Mouse (Mus musculus) hindlimb bud, embryonic 11.5 days (tissue): ENCODE measurements around the gene Mbl1.

Experiments
- DNase-seq: peaks from one replicate; pipeline ENCODE4 v3.0.0-alpha.2; 2012; ENCODE audit warnings: low read depth, low spot score; ENCODE audit errors: extremely low spot score

Gene Mbl1

DNA sequence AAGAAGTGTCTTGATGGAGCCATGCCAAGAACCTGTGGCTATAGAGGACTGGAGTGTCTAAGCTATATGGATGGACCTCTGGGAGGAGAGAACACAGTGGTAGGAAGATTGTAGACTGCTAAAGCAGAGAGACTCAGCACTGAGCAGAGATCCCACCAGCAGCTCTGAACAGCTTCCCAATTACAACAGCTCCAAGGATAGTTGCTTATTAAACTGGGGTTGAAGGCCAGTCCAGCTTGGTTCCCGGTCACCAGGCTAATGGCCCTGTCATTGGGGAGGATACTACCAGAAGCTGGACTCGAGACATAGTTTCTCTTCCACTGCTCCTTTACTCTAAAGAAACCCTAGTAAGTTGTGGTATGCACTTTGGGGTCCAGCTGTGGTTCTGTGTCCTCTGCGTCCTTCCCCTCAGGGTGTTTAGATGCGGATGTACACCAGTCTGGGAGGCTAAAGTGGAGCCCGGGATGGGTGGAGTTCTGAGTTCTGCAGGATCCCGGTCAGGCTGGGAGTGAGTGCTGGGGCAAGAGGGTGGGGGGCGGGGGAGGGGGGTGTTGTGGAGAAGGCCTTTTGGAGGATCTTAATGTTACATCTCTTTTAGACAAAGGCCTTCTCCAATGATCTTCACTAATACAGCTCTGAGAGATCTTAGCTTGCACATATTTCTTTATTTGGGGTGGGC, at the start of gene Mbl1:
Gene Mbl1 (plus strand): TSS at position 239 of the 679 bp plus-strand sequence.
- no peak for DNase-seq

DNA sequence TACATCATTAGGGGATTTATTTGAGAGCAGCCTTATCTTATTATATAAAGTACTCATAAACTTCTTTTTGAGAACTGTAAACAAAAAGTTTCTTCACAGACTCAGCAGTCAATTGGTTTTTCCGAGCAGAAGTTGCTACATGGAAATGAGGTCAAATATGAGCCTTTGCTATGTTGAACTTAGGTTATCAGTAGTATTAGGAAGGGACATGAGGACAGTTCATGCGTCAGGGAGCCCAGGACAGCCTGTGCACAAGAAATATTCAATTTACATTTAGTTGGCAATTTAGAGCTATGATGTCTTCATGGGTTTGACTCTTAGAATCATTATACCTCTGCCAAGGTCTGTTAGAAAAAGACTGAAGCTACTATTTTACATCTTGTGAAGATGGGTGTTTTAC, 49.0 kb upstream of the Mbl1 start:
- DNase-seq, result no peak

DNA sequence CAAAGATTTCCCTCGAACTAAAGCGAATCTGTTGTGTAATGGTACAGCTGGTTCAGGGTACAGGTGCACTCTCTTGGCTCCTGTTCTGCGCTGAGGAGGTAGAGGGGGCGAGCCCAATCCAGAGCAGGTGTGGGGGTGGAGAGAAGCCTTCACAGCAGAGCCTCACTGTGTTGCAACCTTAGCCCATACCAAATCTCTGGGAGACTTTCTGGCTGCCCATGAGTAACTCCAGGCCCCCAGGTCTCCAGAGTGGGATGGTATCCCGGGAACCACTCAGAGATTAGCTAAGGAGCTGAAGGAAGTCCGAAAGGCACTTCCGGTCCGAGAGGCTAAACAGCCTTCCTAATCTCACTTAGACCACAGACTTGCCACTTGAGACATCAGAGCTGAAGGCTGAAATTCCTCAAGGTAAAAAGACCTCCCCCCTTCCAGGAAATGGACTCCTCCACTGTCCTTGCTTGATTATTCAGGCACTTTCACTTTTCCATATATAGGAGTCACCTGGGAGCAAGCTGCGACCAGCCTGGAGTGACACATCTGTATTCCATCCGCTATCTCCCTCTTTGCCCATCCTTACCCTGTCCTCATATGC, 46.3 kb upstream of the Mbl1 start, which contains the start of gene Mat1a:
Gene Mat1a (plus strand): TSS at position 183 of the 592 bp plus-strand sequence.
- DNase-seq, result no peak

DNA sequence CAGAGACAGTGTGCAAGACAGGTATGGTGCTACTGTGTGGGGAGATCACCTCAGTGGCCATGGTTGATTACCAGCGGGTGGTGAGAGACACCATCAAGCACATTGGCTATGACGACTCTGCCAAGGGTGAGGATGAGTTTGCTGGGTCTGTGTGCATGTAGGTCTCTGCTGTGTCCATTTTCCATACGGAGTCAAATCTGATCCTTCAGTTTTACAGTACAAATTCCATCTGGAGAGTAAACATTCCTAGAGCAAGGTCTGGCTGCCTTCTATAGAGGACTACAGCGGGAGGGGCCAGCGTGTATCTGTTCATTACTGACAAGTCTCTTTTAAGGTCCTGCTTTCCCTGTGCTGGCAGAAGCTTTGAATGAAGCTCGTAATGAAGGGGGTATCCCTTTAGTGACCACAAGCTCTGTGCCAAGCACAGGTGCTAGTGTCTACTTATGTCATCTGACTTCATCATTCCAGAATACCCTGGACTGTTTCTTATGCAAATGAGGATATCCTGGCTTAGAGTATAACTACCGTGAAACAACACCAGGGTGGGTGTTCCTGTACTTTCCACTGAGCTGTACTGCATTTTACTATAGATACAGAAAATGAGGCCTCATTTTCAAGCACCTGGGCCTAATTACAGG, 40.1 kb upstream of the Mbl1 start:
- DNase-seq, result no peak

DNA sequence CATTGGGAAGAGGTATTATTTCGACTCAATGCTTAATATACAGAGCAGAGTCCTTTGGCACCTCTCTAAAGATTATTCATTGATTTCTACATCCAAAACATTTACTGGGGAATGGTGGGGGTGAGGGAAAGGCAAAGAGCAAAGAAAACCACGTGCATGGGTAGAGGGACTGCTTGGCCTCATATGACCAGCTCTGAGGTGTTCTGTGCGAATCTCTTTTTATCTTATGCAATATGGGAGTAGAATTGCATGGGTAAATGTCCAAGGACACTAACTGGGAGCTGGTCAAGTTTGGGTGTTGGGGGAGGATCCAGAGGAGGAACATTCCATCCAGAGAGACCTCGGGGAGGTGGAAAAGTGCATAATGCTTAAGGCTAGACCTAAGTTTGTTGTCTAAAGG, 38.3 kb upstream of the Mbl1 start:
- no peak for DNase-seq

DNA sequence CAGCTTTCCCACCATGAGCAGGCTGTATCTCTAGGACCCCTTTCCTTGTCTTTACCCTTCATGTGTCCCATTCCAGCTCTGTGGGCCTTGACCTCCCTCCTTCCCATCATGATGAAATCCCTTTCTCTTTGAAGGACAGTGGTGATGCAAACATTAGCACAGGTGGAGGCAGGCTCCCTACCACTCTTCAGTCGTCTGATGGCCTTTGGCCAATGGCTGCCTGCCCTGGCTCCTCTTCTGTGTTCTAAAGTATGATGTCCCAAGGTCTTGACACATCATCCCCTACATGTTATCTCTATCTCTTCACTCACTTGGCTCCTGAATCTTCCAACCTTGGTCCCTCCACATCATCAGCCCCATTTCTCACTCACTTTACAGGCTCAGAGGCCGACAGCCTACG, 35.0 kb upstream of the Mbl1 start:
- DNase-seq, result no peak

DNA sequence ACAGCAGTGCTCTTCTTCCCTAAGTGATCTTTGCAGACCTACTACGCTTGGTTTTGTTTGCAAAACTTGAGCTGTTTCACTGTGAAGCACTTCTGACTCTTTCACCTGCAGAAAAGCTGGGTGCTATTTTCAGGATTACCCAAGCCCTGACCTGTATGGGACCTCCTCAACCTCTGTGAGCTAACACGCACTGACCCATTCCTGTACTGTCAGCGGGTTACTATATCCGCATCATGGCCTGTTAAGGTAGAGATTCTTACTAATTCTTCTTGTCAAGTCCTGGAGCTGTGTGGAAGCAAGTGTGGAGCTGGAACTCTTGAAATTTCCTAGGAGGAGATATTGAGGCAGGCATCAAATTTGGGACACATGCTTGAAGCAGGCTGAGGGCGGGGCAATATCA, 26.6 kb upstream of the Mbl1 start:
- no peak for DNase-seq

DNA sequence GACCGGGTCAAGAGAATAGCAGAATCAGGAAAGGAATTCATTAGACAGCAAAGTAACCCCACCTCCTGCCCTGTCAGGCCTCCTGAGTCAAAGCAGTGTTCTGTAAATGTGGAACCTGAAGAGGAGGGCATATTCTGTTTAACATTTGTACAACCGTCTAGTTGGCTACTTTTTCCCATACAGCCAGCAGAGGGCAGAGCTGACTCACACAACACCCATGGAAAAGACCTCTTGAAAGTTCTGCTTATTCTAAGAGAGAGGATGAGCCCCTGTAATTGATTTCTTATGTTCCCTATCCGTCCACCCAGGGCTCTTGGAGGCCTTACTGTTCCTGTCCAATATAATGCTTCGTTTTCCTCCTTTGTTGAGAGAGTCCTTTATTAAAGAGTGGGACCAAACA, 23.3 kb upstream of the Mbl1 start:
- DNase-seq, result peak; percentile 0

DNA sequence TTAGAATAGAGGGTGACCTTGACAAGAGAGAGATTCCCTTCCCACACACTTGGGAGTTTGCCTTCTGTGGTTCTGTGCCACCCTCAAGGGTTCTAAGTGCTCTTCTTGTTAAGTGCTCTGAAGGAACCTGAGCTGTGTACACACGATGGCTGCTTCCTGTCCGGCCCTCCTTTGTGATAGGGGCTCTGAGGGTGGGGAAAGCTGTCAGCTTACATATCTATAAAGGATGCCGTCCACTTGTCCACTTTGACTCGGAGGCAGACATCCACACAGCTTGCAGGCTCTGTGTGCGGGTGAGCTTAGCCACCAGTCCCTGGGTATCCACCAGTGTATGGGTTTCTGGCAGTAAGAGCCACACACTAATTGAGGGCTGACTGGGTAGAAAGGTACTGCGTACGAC, 19.7 kb upstream of the Mbl1 start, which contains the start of gene Sftpa1:
Gene Sftpa1 (plus strand): TSS at position 243 of the 400 bp plus-strand sequence.
- DNase-seq, result no peak

DNA sequence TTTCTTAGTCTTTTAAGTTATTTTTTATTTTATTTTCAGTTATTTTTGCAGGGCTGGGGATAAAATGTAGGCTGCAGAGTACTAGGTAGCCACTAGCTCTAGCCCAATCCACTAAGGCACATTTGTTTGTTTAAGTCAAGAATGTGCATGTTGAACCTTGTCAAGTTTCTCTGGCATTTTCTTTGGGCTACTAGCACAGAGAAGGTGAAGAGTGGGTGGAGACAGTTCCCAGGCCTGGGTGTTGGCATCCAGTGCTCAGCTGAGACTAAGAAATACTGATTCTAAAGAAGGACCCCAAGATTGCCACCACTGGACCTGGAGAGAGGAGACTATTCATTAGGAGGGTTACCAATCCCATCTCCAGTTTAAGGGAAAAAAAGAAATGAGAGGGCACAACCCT, 14.3 kb upstream of the Mbl1 start:
- no peak for DNase-seq

DNA sequence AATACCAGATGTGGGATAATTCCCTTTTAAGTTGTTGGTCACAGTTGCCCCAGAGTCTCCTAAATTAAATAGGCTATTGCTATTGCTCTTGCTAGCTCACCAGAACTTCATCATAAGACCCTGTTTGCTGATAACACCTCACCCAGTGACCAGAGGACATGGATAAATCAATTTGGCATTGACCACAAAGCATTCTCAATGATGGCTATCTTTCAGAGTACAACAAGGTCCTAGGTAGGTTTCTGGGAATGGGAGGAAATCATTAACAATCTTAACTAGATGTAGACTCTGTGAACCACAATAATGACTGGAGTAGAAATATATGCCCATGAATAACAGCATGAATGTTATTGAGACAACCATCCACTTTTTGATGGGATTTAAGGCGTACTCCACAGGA, 10.6 kb upstream of the Mbl1 start:
- no peak for DNase-seq

DNA sequence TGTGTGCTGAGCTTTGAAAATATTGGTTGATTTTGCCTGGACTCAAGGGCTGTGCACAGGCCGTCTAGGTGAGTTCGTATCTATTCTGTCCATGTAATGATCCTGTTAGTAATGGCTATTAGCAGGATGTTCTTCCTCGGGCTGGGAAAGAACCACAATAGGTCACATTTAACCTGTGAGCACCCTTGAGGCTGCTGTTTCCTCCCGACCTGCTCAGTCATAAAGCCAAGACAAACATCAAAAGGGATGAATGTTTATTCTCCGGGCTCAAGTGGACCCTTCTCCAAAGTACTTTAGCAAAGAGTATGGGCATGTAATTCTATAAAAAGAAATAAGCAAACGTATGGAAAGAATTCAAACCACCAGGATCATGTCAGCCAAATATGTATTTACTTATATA, 5.2 kb upstream of the Mbl1 start:
- no peak for DNase-seq

DNA sequence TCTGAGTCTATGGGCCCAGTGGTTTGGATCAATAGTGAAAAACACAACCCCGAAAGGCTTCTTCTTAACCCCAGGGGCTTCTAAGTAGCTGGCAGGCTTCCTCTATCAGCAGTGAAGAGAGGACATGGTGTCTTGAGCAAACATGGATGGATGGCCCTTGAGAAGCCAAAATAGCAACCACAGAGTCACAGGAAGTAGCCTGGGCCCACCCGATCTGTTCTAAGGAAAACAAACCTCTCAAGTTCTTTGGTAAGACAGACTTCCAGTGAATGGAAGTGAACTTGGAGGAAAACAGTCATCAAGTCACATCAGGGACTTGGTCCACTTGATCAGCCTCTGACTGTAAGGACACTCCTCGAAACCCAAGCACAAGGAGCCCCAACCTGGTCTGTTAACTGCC, 4.3 kb upstream of the Mbl1 start:
- no peak for DNase-seq

DNA sequence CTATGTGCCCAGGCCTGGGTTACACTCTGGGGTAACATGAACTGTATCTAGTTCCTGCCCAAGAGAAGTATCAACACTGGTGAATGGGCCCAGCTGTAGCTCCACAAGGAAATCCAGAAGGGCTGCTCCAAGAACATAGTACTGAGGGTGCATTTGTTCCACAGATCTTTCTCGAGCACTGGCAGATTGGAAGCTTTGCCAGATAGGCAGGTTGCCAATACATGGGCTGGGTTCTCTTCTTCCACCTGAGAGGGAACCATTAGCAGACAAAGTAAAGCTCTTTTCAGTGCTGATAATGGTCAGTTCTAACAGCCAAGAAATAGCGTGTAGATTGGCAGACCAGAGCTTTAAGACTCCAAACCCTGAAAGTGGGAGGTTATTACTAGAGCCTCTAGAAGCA, 3.9 kb upstream of the Mbl1 start:
- DNase-seq, result no peak

DNA sequence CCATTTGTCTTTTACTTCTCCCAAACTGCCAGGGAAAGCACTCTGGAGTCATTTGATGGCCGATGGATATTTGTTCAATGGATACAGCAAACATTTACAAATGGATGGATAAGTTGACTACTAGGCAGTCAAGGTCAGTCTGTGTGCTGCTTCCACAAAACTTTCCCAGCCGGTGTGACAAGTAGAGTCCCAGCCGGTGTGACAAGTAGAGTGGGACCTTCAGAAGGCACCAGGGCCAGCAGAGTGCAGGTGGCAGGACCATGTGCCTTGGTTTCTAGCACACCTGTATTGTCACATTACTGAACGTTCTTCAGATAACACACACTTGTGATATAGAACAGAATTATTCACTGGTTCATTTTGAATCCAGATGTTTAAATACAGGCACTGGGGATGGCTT, 8.8 kb downstream of the Mbl1 start:
- no peak for DNase-seq

DNA sequence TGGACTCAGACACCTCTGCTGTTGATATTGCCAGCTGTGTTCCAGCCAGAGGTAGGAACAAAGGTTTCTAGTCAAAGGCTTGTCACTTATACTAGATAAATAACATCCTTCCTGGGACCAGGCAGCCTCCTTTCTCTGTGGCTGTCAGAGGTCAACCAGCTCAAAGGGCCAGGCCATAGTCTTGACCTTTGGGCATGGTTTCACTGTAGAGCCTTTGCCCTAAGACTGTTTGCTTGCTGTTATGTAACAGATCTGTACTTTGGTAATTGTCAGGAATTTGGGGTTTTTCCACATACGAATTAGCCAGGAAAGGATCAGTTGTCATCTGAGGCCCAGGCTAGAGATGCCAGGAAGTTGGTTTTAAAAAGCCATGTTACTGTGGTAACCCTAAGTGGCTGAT, 9.5 kb downstream of the Mbl1 start:
- DNase-seq, result no peak

DNA sequence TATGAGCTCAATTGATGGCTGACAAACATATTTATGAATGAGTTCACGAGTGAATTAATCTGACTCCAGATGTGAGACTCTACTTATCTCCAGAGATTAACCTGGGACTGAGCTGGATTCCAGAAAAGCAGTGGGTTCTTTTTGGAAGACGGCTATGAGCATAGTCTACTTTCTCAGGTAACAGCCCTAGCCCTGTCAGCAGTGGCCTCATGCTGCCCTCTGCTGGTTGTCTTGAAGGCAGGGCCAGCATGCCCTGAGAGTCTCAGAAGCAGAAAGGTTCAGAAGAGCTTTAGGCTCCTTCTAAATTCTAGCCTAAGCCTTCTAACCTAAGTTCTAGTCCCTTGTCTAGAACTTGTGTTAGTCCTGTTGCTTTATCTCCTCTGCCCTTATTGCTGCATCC, 11.4 kb downstream of the Mbl1 start:
- no peak for DNase-seq

DNA sequence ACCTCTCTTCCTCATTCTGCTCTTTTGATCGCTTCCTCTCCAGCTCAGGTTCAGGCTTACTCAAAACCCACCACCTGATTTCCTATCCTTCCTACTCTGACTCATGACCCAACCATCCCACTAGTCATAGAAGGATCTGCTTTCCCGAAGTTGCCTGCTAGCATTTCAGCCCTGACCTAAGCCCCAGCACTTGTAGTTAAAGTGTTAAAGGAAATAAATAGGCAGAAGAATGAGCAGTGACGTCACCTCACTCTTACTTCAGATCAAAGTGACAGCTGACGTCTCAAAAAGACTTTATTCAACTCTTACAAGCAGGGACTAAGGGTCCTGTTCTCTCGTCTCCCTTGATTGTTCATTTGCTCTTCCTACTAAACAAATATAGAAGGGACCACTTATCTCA, 16.0 kb downstream of the Mbl1 start:
- DNase-seq, result no peak

DNA sequence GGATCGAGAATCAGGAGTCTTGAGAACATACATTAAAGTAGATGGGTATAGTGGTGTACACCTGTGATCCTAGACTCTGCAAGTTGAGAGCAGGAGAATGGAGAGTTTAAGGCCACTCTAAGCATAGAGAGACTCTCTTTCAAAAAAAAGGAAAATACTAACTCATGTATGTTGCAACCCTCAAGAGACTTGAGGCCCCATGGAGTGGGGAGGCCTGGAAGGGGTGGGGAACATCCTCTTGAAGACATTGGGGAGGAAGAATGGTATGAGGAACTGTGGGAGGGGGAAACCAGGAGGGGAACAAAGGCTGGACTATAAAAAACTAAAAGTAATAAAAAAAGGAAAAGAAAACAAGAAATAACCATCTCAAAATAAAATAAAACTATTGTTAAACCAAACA, 17.3 kb downstream of the Mbl1 start:
- DNase-seq, result no peak

DNA sequence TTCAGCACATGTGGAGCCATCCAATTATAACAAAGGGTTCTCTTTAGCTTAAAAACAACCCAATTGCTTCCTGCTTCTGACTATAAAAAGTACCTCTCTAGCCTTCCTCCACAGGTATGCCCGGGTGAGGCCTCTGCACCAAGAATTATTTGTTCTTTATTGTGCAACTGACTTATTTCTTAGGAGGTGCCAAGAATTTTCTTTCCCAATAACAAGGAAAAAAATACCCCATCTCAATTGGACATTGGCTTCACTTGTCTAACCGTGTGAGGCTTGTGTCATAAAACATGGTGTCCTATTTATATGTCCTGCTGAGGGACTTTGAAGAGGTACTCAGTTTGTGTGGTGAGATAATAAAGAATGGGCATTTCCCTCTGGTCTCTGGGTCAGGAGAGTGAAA, 19.3 kb downstream of the Mbl1 start:
- DNase-seq, result no peak

DNA sequence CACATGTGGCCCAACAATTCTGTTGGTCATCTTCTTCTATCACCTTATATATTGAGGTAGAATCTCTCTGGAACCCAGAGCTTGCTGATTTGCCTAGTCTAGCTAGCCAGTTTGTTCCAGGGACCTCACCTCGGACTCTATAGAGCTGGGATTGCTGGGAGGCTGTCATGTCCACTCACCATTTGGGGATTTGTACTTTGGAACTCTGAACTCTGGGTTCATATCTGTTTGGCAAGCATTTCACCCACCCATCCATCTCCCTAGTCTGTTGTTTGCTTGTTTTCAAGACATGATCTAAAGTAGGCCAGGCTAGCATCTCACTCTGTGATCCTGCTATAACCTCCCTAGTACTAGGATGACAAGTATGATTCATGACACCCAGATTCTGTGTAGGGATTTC, 23.5 kb downstream of the Mbl1 start:
- DNase-seq, result no peak

DNA sequence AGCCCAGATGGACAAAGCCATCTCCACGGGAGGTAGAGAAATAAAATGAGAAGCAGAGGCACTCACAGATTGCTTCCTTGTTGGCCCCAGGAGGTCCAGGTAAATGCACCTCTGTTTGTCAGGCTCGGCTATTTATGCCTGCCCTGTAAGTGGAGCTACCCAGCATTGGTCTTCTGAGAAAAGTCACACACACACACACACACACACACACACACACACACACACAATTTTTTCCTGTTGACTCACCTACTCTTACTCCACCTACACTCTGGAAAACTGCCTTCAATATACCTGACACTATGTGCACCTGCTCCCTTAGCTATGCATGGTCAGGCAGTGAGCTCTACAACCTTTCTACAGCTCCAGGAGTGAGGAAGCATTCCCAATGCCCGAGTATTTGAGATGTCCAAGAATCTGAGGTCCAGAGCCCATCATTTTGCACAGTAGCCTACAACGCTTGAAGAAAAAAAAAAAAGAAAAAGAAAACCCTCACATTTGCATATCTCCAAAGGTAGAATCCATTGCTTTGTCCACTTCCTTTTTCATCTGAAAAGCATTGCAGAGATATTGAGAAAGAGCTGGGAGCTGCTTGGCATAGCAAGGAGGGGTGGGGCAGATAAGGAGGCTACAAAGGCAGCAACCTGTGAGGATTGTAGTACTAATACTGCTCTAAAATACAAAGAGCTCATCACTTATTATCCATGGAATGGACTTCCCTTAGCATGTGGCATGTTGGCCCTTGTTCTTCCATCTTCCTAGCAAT, 34.0 kb downstream of the Mbl1 start, which contains the start of gene Sftpd:
Gene Sftpd (minus strand): TSS at position 91 of the 763 bp plus-strand sequence.
- DNase-seq, result no peak
